Mouse (Mus musculus) neutrophil, adult 5-6 weeks (primary cell): Measurements from ENCODE around the gene Crygn. TPM values are rescaled to one million over a fixed set of nuclear protein-coding genes. Genes with fewer than 3 reads are reported as not detected.

Experiments
- ATAC-seq: fragments of 151-379, 151-347 bp; 2 replicates; pipeline ENCODE4 v1.8.0; 2017; ENCODE audit warnings: mild to moderate bottlenecking, moderate TSS enrichment; ENCODE audit not compliant: insufficient number of reproducible peaks, poor library complexity, low FRiP score, severe bottlenecking; ENCODE audit errors: extremely low read depth
- total RNA-seq: library from RNA; stranded (forward); fragments of 200-1000 nt; gene quantifications from 2 replicates; pipeline ENCODE4 v1.2.3, GENCODE M21; 2017

Gene Crygn
- total RNA-seq, 1 experiment from 2014 or later: not detected

DNA sequence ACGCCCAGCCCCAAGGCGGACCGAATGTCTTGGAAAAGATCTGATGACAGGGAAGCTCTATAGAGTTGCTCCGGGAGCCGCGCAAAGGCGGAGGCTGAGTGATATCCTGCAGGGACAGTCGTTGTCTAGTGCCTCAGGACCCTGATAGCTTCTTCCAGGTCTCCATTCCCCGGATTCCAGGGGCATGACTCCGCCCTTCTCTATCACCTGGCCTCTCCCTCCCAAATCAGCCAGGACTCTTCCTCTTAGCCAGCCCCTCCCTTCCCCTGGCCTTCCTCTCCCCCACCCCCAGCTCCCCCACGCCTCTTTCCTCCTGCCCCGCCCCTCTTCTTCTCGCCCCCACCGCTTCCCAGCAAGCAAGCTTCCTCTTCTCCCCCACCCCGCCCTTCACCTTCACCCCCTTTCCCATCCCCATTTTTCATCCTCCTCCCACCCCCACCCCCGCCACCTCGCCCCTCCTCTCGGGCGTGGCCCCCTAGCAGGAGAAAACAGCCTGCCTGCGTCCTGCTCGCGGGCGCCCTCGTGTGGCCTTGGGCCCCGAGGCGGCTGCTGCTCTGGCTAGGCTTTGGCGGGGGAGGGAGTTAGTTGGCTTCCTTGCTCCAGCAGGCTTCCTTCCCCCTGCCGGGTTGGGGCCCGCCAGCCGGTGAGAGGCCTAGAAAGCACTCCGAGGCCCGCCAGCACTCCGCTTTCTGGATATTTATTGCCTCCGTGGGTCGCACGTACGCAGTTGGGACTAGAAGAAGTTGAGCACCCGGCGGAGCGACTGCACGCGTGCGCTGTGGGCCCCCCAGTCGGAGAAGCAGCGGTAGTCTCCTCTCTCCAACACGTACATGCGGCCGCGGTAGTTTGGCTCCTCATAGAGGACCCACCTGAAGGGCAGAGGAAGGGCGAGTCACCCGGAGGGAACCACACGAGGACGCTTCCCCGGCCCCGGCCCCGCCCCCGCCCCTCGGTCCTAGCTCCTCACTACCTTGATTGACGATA lies 7.2 kb downstream of the Crygn start:
- peak; percentile 78 for ATAC-seq

DNA sequence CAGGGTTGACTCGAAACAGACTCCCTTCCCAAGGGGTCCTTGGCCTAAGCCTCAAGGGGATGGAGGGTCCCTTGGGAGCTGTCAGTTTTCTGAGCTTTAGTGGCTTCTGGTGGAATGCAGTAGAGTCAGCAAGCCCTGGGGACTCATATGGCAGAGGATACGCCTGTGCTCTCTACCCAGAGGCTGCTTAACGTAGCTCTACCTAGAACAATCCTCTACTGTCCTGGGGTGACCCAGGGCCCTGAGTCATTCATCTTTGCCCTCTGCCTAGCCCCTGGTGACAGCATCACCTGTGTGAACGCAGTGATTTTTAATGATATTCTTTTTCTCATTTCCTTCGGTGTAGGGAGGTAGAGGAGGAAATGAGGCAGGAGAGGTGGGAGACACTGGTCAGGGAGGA lies 8.1 kb downstream of the Crygn start:
- no peak for ATAC-seq

DNA sequence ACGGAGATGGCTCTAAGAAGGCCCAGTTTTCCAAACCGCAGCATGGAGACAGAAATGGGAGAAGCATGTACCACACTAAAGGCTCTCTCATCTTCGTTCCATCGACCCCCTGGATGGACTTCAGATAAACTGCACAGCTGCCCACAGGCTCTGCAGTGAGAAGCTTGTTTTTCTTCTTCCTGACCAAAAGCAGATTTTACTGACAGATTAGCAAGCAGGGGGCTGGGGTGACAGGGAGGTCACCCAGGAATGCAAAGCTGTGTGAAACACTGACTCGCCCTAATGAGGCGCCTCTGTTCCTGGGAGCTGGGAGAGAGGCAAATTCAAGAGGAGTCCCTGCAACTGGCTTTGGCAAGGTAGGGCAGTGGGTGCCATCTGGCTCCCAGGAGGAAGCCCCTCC lies 10.3 kb downstream of the Crygn start:
- ATAC-seq: no peak

DNA sequence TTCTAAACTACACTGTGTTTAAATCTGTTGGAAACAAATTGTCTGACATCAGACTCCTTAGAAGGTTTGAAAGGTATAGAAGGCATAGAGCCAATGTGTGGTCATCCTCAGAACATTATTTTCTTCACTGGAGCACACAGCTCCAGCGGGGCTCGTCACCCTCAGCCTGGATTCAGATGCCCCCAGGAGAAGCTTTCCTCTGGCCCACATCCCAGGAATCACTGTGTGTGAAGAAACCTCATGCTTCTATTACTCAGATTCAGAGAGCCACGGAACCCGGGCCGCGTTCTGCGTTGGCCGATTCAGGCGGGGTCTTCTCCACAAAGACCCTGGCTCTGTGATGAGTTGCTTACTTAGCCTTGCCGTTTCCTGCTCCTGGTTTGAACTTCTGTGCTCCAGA lies 13.9 kb downstream of the Crygn start:
- ATAC-seq: no peak

DNA sequence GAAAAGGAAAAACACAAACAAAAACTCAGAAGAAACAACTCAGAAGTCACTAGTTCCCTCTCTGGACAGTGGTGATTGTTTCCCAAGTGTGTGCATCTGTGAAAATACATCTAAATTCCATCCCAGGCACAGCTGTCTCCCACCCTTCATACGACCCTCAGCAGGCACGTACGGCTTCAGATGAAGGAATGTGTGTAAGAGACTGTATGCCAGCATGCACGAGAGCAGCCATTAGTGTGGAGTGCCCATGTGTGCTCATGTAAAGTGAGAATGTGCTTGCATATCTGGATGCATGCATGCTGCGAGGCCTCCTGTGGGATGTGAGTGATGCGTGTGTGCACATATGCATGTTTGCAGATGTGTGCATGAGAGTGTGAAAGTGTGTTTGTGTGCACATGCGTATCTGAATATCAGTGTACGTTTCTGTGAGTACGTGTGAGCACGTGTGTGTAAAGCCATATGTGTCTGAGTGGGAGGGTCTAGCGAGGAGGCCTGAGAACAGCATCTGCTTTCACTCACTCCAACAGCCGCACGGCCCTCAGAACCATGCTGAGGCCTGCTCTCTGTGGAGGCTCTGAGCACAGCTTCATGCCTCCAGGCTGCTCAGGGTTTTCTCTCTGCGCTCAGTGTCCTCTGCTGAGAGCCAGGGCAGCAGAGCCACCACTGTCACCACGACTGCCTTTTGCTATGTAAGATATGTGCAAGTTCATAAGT lies 16.5 kb downstream of the Crygn start:
- ATAC-seq: no peak

DNA sequence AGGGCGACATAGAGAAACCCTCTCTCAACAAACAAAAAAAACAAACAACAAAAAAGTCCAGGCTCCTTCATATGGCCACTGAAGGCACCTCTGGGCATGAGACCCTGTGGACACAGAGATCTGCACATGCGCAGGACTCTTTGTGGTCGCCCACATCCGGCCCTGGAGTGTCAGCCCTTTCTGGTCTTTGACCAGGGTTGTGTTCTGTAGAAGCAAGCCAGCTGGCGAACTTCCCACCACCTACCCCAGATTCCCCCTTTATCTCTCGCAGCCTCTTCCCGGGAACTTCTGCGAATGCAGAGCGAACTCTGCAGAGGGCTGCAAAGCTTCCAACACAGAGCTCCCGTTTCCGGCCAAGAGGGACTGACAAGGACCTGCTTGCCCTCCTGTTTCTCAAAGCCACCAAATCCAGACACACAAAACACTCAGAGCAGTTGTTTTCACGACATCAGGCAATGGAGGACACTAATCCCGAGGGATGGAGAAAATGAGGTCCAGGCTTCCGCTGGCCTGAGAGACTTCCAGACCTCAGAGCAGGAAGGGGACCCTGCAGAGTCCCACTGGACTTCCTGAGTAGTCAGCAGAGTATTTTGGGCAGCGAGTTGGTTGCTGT lies 18.6 kb downstream of the Crygn start:
- peak; percentile 56; the same call in 1 of the 2 replicates for ATAC-seq

DNA sequence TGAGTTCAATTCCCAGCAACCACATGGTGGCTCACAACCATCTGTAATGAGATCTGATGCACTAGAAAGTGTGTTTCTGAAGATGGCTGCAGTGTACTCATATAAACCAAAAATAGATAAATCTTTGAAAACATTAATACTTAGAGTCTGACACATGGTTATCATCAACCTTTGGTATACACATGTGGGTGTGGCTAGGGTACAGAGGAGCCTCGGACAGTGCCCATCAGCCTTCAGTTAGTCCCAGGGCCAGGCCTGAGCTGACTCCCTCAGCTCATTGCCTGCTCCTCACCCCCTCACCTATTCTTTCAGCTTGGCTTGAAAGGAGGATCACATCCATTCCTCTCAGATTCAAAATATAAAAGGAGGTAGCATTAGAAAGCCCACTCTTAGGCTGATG lies 19.3 kb downstream of the Crygn start:
- ATAC-seq: no peak

DNA sequence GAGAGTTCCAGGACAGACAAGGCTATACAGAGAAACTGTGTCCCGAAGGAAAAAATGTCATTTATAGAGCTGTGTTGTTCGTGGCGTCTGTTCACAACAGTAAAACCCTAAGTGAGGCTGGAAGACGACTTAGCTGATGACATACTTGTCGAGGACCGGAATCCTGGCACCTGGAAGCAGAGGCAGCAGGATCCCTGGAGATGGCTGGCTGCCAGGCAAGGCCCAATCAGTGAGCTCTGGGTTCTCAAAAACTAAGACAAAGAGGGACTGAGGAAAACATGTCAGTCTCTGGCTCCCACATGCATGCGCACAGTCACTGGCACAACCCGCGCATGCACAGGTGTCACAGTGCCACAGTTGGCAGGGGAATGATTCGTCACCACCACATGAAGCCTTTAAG lies 20.2 kb downstream of the Crygn start:
- ATAC-seq: no peak

DNA sequence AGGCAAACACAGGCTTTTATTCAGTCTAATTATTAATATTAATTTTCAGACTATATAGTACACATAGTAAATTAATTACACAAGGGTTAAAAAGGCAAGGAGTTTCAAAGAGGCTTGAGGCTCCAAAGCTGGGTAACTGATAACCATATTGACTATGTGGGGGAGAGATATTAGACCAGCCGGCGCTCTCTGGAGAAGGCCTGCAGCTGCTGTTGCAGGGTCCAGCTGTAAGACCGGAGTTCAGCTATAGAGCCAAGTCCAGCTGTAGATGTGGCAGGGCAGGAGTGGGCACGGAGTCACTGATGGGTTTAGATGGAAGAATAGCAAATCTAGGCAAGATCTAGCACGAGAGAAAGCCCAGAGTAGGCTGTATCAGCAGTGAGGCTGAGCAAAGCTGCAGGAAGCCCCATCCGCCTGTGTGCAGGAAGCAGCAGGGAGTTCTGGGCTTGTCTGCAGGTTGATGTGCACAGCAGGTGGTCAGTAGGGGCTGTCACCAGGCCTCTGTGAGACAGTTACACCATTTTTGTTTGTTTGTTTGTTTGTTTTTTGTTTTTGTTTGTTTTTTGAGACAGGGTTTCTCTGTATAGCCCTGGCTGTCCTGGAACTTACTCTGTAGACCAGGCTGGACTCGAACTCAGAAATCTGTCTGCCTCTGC lies 23.9 kb downstream of the Crygn start:
- ATAC-seq: no peak

DNA sequence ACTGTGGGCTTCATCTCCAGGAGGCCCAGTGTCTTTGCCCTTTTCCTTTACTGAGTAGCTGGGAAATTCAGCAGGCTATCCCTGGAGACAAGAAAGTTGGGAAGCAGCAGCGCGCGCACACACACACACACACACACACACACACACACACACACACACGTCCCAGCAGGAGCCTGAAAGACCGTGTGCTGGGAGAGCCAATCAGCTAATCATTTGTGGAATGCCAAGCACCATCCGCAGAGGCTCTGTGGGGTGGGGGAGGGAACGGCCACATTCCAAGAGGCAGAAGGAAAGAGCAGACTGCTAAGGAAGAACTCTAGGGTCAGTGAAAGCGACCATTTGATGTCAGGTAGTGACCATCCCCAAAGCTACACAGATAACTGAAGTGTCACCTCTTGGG lies 24.7 kb downstream of the Crygn start:
- no peak for ATAC-seq

DNA sequence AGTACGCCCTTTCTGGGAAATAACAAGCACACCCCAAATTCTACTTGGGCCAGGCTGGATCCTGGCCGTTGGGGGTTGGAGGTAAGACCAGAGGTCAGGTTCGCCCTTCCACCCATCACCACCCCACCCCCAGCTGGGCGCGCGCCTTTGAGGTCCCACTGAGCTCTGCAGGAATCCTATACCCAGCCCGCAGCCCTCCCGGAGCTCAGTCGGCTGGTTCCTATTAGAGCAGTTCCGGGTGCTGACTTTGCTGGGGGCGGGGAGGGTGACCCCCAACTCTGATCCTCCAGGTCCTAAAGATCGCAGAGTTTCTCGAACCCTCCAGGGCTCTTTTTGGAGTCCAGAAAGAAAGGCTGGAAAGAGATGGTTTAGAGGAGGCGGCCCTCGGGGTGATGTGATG lies 26.8 kb downstream of the Crygn start:
- no peak for ATAC-seq

DNA sequence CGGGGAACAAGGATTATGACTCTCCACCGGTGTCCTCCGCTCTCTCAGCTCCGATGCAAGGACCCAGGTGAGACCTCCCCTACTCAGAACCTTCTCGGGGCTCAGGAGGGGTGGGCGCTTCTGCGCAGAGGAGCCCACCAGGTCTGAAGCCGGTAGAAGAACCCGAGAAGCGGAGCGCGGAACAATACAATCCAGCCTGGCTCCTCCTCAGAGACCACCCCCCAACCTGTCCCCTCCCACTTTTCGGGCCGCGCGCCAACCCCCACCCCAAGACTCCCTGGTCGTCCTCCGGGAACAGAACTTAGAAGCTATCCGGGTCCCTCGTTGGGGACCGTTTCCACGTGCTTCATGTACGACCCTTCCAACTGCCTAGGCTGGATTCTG lies 27.3 kb downstream of the Crygn start, which contains the start of gene Wdr86:
TSS of gene Wdr86 (minus strand) at position 240 of the 384 bp plus-strand sequence.
- no peak for ATAC-seq

DNA sequence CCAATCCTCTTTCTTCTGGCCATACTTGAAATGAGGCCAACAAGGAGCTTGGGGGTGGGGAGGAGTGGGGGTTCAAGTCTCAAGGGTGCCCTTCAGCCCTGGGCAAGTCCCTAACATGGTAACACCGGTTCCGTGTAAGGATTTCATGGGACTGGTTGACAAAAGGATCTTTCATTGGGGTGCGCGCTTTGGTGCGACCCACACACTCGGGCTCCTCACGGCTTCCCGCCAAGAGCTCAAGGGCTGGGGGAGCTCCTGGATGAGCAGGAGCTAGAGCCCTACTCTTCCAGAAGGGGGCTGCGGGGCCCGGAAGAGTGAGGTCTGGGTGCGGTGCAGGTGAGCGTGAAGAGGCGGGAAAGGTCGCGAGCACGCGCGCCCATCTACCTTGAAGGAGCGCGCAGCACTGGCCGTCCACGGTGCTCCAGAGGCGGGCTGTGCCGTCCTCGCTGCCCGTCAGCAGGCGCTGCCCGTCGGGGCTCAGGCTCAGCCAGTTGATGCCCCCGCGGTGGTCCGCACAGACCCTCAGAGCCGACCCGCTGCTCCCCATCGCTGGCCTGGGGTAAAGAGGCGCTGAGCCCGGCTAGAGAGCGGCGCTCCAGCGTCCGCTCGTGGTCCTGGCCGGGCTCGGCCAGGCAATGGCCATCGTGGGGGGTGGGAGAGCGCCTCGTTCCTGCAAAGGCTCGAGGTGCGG lies 27.9 kb downstream of the Crygn start:
- ATAC-seq: no peak

DNA sequence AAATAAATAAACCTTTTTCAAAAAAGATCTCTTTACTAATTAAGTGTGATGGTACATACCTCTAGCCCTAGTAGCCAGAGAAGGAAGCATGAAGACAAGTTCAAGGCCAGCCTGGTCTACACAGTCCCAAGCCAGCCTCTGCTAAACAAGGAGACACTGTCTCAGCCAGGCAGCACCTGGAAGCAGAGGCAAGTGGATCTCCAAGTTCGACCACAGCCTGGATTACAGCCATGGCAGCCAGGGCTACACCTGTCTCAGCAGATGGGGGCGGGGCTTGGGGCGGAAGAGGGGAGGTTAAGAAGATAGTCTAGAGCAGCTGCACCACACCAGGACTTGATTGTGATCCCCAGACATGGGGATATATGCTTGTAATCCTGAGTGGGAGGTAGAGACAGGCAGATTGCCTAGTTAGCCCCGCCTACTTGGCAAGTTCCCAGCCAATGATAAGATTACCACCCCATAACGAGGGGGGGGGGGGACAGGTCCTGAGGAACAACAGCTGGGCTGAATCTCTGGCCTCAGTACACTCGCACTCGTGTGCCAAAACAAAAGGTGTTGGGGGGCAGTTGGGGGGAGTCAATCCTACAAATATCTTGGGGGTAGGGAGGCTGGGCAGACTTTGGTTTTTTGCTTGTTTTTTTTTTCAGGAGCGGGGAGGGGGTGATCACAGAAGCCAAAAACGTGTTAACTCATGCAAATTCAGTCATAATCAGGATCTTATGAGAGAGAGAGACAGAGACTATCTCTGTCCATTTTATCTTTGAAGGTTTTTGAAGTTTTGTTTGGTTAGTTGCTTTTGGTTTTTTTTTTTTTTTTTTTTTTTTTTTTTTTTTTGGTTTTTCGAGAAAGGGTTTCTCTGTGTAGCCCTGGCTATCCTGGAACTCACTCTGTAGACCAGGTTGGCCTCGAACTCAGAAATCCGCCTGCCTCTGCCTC lies 30.6 kb downstream of the Crygn start:
- ATAC-seq: no peak

DNA sequence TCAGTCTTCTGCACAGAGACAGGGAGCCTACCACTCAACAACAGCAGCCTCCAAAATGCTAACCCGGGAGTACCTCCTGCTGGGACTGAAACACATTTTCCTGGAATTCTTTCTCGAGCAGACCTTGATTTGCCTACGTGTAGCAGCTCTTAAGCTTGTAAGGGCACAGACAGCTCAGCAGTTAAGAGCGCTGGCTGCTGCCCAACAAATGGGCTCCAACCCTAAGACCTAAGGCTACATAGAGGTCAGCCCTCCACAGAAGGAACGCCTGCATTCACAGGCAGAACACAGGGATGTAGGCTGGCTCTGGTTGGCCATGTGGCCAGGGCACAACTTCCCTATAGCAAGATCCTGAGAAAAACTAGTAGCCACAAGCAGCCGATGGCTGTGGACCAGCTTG lies 31.9 kb downstream of the Crygn start:
- ATAC-seq: no peak

DNA sequence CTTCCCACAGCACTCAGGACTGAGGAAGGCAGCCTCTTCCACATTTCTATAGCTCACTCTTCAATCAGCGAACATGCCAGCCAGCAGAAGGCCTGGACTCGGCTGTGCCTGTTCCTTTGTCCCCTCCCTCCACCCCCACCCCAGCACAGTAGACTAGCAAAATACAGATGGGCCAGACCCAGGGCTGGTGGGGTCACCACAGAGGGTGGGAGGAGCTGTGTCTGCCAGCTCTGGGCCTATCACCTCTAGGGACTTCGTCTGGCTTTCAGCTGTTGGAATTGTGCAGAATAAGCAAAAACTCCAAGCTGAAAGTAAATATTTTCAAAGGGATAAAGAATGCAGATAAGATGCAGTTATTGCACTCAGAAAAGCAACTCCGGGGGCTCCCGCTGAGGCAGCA lies 33.0 kb downstream of the Crygn start:
- no peak for ATAC-seq

DNA sequence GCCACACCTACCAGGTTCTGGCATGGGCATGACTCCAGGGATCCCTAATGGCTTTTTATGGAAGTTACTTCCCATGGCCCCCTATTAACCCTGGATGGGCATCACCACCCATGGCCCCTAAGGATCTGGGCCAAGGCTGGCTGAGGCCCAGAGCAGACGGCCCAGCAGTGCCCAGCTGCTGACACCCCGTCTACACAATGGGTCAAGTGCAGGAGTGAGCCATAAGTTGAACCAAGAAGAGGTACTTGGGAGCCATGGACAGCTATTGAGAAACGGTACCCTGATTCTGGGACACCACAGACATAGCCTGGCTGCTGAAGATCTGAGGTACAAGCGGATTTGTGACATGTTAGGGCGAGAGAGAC lies 33.6 kb downstream of the Crygn start:
- ATAC-seq: no peak
